Mouse (Mus musculus): ENCODE data around the gene Ank3.

Gene Ank3

GRCm38 (mm10) chr10:69630802-69631388, 232.3 kb downstream of the Ank3 start:
- DNase-seq = no peak

GRCm38 (mm10) chr10:69632885-69633284, 234.3 kb downstream of the Ank3 start:
- DNase-seq = no peak

GRCm38 (mm10) chr10:69634891-69635290, 236.3 kb downstream of the Ank3 start:
- DNase-seq = no peak

GRCm38 (mm10) chr10:69635910-69636656, 237.5 kb downstream of the Ank3 start:
- no peak for DNase-seq

GRCm38 (mm10) chr10:69639138-69639537, 240.6 kb downstream of the Ank3 start:
- DNase-seq = no peak

GRCm38 (mm10) chr10:69640617-69641016, 242.0 kb downstream of the Ank3 start:
- DNase-seq = no peak

- DNase-seq = no peak
Measured at GRCm38 (mm10) chr10:69643481-69643880, 244.9 kb downstream of the Ank3 start.

GRCm38 (mm10) chr10:69643986-69644385, 245.4 kb downstream of the Ank3 start:
- DNase-seq = no peak

- DNase-seq = no peak
Measured at GRCm38 (mm10) chr10:69645311-69645802, 246.8 kb downstream of the Ank3 start.

GRCm38 (mm10) chr10:69645929-69646328, 247.4 kb downstream of the Ank3 start:
- DNase-seq = no peak

GRCm38 (mm10) chr10:69650074-69650473, 251.5 kb downstream of the Ank3 start:
- DNase-seq = no peak

GRCm38 (mm10) chr10:69652660-69653059, 254.1 kb downstream of the Ank3 start:
- DNase-seq = no peak

- no peak for DNase-seq
Measured at GRCm38 (mm10) chr10:69653121-69653677, 254.6 kb downstream of the Ank3 start.

GRCm38 (mm10) chr10:69654176-69654575, 255.6 kb downstream of the Ank3 start:
- DNase-seq = no peak

- DNase-seq = peak; percentile 12
Measured at GRCm38 (mm10) chr10:69654866-69655633, 256.5 kb downstream of the Ank3 start.

GRCm38 (mm10) chr10:69656321-69656720, 257.7 kb downstream of the Ank3 start:
- DNase-seq = peak; percentile 48

- no peak for DNase-seq
Measured at GRCm38 (mm10) chr10:69659818-69660217, 261.2 kb downstream of the Ank3 start.

- peak; percentile 65 for DNase-seq
Measured at GRCm38 (mm10) chr10:69662338-69662737, 263.8 kb downstream of the Ank3 start.

GRCm38 (mm10) chr10:69667482-69667881, 268.9 kb downstream of the Ank3 start:
- no peak for DNase-seq

- DNase-seq = no peak
Measured at GRCm38 (mm10) chr10:69670496-69670895, 271.9 kb downstream of the Ank3 start.

GRCm38 (mm10) chr10:69670959-69671358, 272.4 kb downstream of the Ank3 start:
- no peak for DNase-seq

GRCm38 (mm10) chr10:69671505-69671904, 272.9 kb downstream of the Ank3 start:
- no peak for DNase-seq

GRCm38 (mm10) chr10:69672545-69672944, 274.0 kb downstream of the Ank3 start:
- DNase-seq = no peak
